Mouse (Mus musculus) heart, embryonic 11.5 days (tissue): Measurements from ENCODE around the gene Pde6d. TPM values are rescaled to one million over a fixed set of nuclear protein-coding genes. Genes with fewer than 3 reads are reported as not detected.

Experiments
- ATAC-seq: fragments of 200-750 bp; cut with Nextera tagmentation; replicated peaks from 2 replicates; pipeline ENCODE4 v1.8.0; 2017; ENCODE audit warnings: moderate library complexity; ENCODE audit not compliant: insufficient number of reproducible peaks, low FRiP score, low TSS enrichment
- H3K27ac ChIP-seq: fragments of 300-500 bp; sonication (generic); 2 replicates; pipeline ENCODE4 v1.5.1; 2014; ENCODE audit warnings: mild to moderate bottlenecking, low read depth, low read length
- H3K27me3 ChIP-seq: fragments of 300-500 bp; sonication (generic); 2 replicates; pipeline ENCODE4 v1.6.1; 2014; ENCODE audit warnings: mild to moderate bottlenecking, low read length, mixed read lengths; ENCODE audit not compliant: control insufficient read depth, insufficient read depth
- H3K36me3 ChIP-seq: fragments of 300-500 bp; sonication (generic); 2 replicates; pipeline ENCODE4 v1.6.1; 2014; ENCODE audit warnings: mild to moderate bottlenecking, low read length, moderate library complexity, mixed read lengths; ENCODE audit not compliant: control insufficient read depth, insufficient read depth
- H3K4me1 ChIP-seq: fragments of 300-500 bp; sonication (generic); 2 replicates; pipeline ENCODE4 v1.6.1; 2014; ENCODE audit warnings: low read length; ENCODE audit not compliant: control insufficient read depth, insufficient read depth
- H3K4me2 ChIP-seq: fragments of 300-500 bp; sonication (generic); 2 replicates; pipeline ENCODE4 v1.6.1; 2014; ENCODE audit warnings: mild to moderate bottlenecking, moderate library complexity
- H3K4me3 ChIP-seq: fragments of 300-500 bp; sonication (generic); 2 replicates; pipeline ENCODE4 v1.5.1; 2014; ENCODE audit warnings: low read depth, low read length
- H3K9ac ChIP-seq: fragments of 300-500 bp; sonication (generic); 2 replicates; pipeline ENCODE4 v1.6.1; 2014; ENCODE audit warnings: mild to moderate bottlenecking, low read depth, low read length, moderate library complexity
- H3K9me3 ChIP-seq: fragments of 300-500 bp; sonication (generic); replicated peaks from 2 replicates; pipeline ENCODE4 v1.6.1; 2016; ENCODE audit warnings: low read length; ENCODE audit not compliant: control insufficient read depth
- WGBS: fragments of 180-500 bp; shearing (Covaris S2); extraction: QIAGEN DNeasy Blood & Tissue Kit; methylation state at CpG from one replicate; pipeline ENCODE4 v1.1.7; 2014; ENCODE audit not compliant: insufficient replicate concordance; 5-methylcytosine and 5-hydroxymethylcytosine counted together
- polyA plus RNA-seq: library from polyadenylated mRNA; unstranded; fragments of >200 nt; fragmentation: Nextera tagmentation; extraction: Ambion mirVana; gene quantifications from 2 replicates; pipeline ENCODE4 v1.2.1, GENCODE M21; 2014

Pde6d gene
- polyA plus RNA-seq: 71.4 and 71.6 TPM in 2 replicates

DNA sequence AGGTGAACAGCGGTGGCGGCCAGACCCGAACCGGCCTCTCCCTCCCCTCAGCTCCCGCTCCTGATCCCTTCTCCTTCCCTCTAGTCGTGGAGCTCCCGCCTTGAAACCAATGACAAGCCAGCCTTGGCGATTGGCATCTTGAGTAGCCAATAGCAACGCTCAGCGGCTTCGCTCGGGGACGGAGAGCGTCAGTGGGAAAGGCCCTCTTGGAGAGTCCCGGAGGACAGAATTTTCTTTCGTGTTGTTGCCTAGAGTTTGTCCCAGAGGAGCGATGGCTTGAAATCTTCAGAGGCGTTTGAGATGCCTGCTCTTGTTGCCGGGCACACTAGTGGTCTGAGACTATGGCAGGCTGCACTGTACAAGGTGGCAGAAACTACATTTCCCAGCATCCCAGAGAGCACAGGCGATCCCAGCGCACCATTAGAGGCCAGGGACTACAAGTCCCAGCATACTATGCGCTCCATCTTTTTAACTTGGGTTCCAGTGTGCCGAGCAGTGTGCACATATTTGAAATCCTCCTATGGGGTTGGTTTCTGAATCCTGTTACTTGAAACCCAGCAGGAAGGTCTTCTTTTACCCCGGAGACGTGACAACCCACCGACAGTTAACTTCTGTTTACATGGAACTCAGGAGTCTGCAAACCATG is at the start of gene Pde6d, which contains the start of gene Cops7b:
TSS of gene Pde6d (minus strand) at position 179 of the 646 bp plus-strand sequence.
TSS of gene Cops7b (plus strand) at position 454 of the 646 bp plus-strand sequence.
- Histone ChIP-seq H3K27ac (peak within 1 kb of the TSS; percentile 22; the same call in 1 of the 2 replicates), H3K4me1 (peaks cover 5% of the 10 kb centered on the region; the same call in 1 of the 2 replicates), H3K4me2 (peak within 1 kb of the TSS; percentile 78), H3K9ac (peak within 1 kb of the TSS; percentile 77), H3K9me3 (no peaks in the 10 kb centered on the region), H3K27me3 (no peaks in the 10 kb centered on the region), H3K36me3 (no peaks in the 10 kb centered on the region), H3K4me3 (peak within 1 kb of the TSS; percentile 69)
- WGBS: under 1% methylated on average over 26 of the region's 26 CpGs
- peak; percentile 95 for ATAC-seq

DNA sequence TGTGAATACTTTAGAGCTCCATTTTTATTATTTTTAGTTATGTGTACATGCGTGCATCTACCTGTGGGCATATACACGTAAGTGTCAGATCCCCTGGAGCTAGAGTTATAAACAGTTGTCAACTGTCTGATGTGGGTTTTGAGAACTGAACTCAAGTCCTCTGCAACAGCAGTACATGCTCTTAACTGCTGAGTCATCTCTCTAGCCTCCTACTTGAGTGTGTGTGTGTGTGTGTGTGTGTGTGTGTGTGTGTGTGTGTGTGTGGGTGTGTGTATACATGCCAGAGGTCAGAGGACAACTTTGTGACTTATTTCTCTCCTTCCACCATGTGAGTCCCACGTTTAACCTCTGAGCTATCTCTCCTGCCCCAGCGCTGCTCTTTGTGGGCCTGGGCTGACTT is 48.1 kb upstream of the Pde6d start:
- Histone ChIP-seq H3K9me3 (no peaks in the 10 kb centered on the region), H3K27ac (no peak overlapping the region), H3K4me2 (no peak overlapping the region), H3K4me3 (no peak overlapping the region), H3K9ac (no peak overlapping the region), H3K36me3 (no peaks in the 10 kb centered on the region), H3K4me1 (no peaks in the 10 kb centered on the region), H3K27me3 (no peaks in the 10 kb centered on the region)
- ATAC-seq: no peak
- 68% methylated on average over 4 of the region's 4 CpGs for WGBS

DNA sequence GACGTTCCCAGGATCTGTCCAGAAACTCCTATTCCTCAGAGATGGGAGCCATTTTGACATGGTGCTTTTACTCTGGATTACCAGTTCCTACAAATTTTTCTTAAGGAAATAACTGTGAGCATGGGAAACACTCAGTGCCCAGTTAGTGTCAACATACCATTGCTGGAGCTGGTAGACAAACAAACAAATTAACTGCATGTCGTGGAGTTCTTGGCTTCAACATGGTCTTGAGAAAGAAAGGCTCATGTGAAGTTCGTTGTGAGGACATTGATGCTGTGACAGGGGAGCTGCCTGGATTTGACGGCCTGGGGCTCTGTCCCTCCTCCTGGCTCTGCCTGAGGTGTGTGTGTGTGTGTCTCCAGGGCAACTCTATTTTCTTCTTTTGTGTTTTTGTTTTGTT is 47.5 kb upstream of the Pde6d start:
- Histone ChIP-seq H3K27me3 (no peaks in the 10 kb centered on the region), H3K4me2 (no peak overlapping the region), H3K9ac (no peak overlapping the region), H3K9me3 (no peaks in the 10 kb centered on the region), H3K27ac (no peak overlapping the region), H3K4me1 (no peaks in the 10 kb centered on the region), H3K4me3 (no peak overlapping the region), H3K36me3 (no peaks in the 10 kb centered on the region)
- no peak for ATAC-seq
- 53% methylated on average over 4 of the region's 4 CpGs for WGBS

DNA sequence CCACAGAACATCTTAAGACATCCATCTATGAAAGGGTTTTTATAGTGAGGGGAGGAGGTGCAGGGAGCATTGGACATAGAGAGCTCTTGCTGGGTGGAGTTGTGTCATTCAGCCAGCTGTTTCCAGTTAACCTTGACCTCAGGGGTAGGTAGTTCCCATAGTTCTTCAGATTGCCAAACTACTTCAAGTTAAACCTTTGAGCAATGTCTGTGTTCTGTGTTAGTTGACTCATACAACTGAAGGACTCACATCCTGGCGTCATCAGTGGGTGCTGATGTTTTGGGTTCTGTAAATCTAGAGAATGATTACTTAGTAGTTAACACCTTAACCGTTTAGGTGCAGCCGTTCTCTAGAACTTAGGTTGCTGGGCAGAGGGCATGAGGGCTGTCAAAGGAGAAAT is 45.8 kb upstream of the Pde6d start:
- H3K9ac ChIP-seq: no peak overlapping the region
- ATAC-seq: no peak
- no peaks in the 10 kb centered on the region for H3K9me3 ChIP-seq

GRCm38 (mm10) chr1:86623001-86624000 is 40.9 kb upstream of the Pde6d start:
- H3K27ac ChIP-seq: no peak overlapping the region
- ATAC-seq: no peak
- no peaks in the 10 kb centered on the region for H3K36me3 ChIP-seq
- no peaks in the 10 kb centered on the region for H3K4me1 ChIP-seq
- WGBS: 47% methylated on average over 16 of the region's 16 CpGs
- H3K4me3 ChIP-seq: no peak overlapping the region
- H3K27me3 ChIP-seq: no peaks in the 10 kb centered on the region
- H3K9me3 ChIP-seq: no peaks in the 10 kb centered on the region
- H3K4me2 ChIP-seq: no peak overlapping the region
- H3K9ac ChIP-seq: no peak overlapping the region

More for the DNA sequence above, 45.8 kb upstream of the Pde6d start:
- 74% methylated on average over 3 of the region's 3 CpGs for WGBS
- no peaks in the 10 kb centered on the region for H3K27me3 ChIP-seq
- H3K27ac ChIP-seq: no peak overlapping the region
- no peaks in the 10 kb centered on the region for H3K4me1 ChIP-seq
- no peak overlapping the region for H3K4me3 ChIP-seq
- no peaks in the 10 kb centered on the region for H3K36me3 ChIP-seq
- no peak overlapping the region for H3K4me2 ChIP-seq

GRCm38 (mm10) chr1:86622296-86622695 is 39.9 kb upstream of the Pde6d start:
- no peaks in the 10 kb centered on the region for H3K36me3 ChIP-seq
- H3K9ac ChIP-seq: no peak overlapping the region
- H3K4me1 ChIP-seq: no peaks in the 10 kb centered on the region
- H3K27me3 ChIP-seq: no peaks in the 10 kb centered on the region
- 82% methylated on average over 2 of the region's 2 CpGs for WGBS
- H3K4me3 ChIP-seq: no peak overlapping the region
- H3K4me2 ChIP-seq: no peak overlapping the region
- no peak overlapping the region for H3K27ac ChIP-seq
- ATAC-seq: no peak
- H3K9me3 ChIP-seq: no peaks in the 10 kb centered on the region

- H3K27ac ChIP-seq: no peak overlapping the region
- H3K36me3 ChIP-seq: no peaks in the 10 kb centered on the region
- no peak for ATAC-seq
- no peaks in the 10 kb centered on the region for H3K27me3 ChIP-seq
- H3K4me3 ChIP-seq: no peak overlapping the region
- no peak overlapping the region for H3K9ac ChIP-seq
- 55% methylated on average over 10 of the region's 10 CpGs for WGBS
- no peaks in the 10 kb centered on the region for H3K9me3 ChIP-seq
- H3K4me1 ChIP-seq: no peaks in the 10 kb centered on the region
- H3K4me2 ChIP-seq: no peak overlapping the region
These were observed 36.2 kb upstream of the Pde6d start for GRCm38 (mm10) chr1:86618454-86619125.

DNA sequence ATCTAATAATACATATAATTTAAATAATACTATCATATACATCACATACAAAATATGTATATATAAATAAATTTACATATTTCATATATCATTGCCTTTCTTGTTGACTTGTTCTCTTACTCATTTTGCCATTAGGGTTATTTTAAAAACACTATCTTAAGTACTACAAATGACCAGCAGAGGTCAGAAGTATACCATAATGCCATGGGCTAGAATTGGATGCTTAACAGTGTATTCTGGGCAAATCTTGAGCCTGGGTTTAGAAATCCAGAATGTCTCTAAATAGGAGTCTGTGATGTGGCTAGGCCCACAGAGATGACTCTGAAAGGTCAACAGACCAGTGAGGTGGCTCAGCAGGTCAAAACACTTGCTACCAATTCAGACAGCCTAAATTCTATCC is 31.8 kb upstream of the Pde6d start:
- Histone ChIP-seq H3K27me3 (no peaks in the 10 kb centered on the region), H3K36me3 (no peaks in the 10 kb centered on the region), H3K9ac (no peak overlapping the region), H3K4me2 (no peak overlapping the region), H3K27ac (no peak overlapping the region), H3K4me1 (no peaks in the 10 kb centered on the region), H3K9me3 (no peaks in the 10 kb centered on the region), H3K4me3 (no peak overlapping the region)
- no peak for ATAC-seq
